Mouse (Mus musculus) adrenal gland, postnatal 14 days (tissue): ENCODE results near the gene Zfp507. TPM values are rescaled to one million over a fixed set of nuclear protein-coding genes. Genes with fewer than 3 reads are reported as not detected.

Experiments
- DNase-seq: peaks from one replicate; pipeline ENCODE4 v3.0.0; 2021; ENCODE audit warnings: mixed read lengths
- total RNA-seq: library from RNA; stranded (reverse); gene quantifications from 2 replicates; pipeline ENCODE4 v1.2.3, GENCODE M21; 2021

The Zfp507 gene
- total RNA-seq, 1 experiment from 2014 or later = 27.4 TPM

- DNase-seq = no peak
Observed at GRCm38 (mm10) chr7:35733313-35734050, 69.3 kb downstream of the Zfp507 start.

GRCm38 (mm10) chr7:35732585-35733059 lies 70.2 kb downstream of the Zfp507 start:
- DNase-seq = no peak

GRCm38 (mm10) chr7:35729621-35730031 lies 73.2 kb downstream of the Zfp507 start:
- DNase-seq = peak; percentile 51

- no peak for DNase-seq
Observed at GRCm38 (mm10) chr7:35728376-35728775, 74.4 kb downstream of the Zfp507 start.

GRCm38 (mm10) chr7:35723035-35723434 lies 79.8 kb downstream of the Zfp507 start:
- DNase-seq = no peak

Other genes with a start within 250 kb of the Zfp507 start
- gene Nudt19, start 246.7 kb downstream of the Zfp507 start, total RNA-seq = 56.6 and 59.6 TPM in 2 replicates
- gene Rgs9bp, start 217.4 kb downstream of the Zfp507 start, total RNA-seq = 0.37 and 0.56 TPM in 2 replicates
- 30.7 and 33.6 TPM in 2 replicates for gene Ankrd27, start 216.8 kb downstream of the Zfp507 start, total RNA-seq
- 84.8 and 103 TPM in 2 replicates for gene Pdcd5, start 155.5 kb downstream of the Zfp507 start, total RNA-seq
- gene Dpy19l3, start 48.5 kb downstream of the Zfp507 start, total RNA-seq = 30.2 and 35.9 TPM in 2 replicates